Mouse (Mus musculus) CD4-positive, CD25-positive, alpha-beta regulatory T cell (primary cell): ENCODE data around the gene Nr0b1. TPM values are rescaled to one million over a fixed set of nuclear protein-coding genes. Genes with fewer than 3 reads are reported as not detected.

Experiments
- polyA plus RNA-seq: library from polyadenylated mRNA; unstranded; fragments of 100-300 nt; shearing (Covaris generic); gene quantifications from one replicate; pipeline ENCODE4 v1.2.1, GENCODE M21; 2017

Gene Nr0b1
- polyA plus RNA-seq: not detected

GRCm38 (mm10) chrX:86191614-86192419 is at the start of gene Nr0b1:
TSS of gene Nr0b1 (plus strand) at chrX:86191764.

Other genes with a start within 250 kb of the Nr0b1 start
- gene Samt3, start 147.6 kb upstream of the Nr0b1 start, polyA plus RNA-seq: not detected
- gene Mageb4, start 113.3 kb downstream of the Nr0b1 start, polyA plus RNA-seq: not detected